Mouse (Mus musculus) neural tube, embryonic 13.5 days (tissue): ENCODE data around the gene Fxr2. TPM values are rescaled to one million over a fixed set of nuclear protein-coding genes. Genes with fewer than 3 reads are reported as not detected.
A peak's percentile ranks its signal among the peaks of the same experiment; 100 is the strongest.

Experiments used
- ATAC-seq: fragments of 200-750 bp; cut with Nextera tagmentation; 2 replicates; pipeline ENCODE4 v1.8.0; 2017; ENCODE audit warnings: low read depth, mild to moderate bottlenecking, moderate TSS enrichment, moderate library complexity
- H3K27ac ChIP-seq: fragments of 300-500 bp; sonication (generic); replicated peaks from 2 replicates; pipeline ENCODE4 v1.5.1; 2015; ENCODE audit warnings: moderate library complexity, mild to moderate bottlenecking, inconsistent platforms
- H3K27me3 ChIP-seq: fragments of 300-500 bp; sonication (generic); 2 replicates; pipeline ENCODE4 v1.6.1; 2015; ENCODE audit warnings: mild to moderate bottlenecking, inconsistent platforms
- H3K36me3 ChIP-seq: fragments of 300-500 bp; sonication (generic); 2 replicates; pipeline ENCODE4 v1.6.1; 2015; ENCODE audit warnings: mild to moderate bottlenecking, inconsistent platforms
- H3K4me1 ChIP-seq: fragments of 300-500 bp; sonication (generic); replicated peaks from 2 replicates; pipeline ENCODE4 v1.6.1; 2015; ENCODE audit warnings: inconsistent platforms
- H3K4me2 ChIP-seq: fragments of 300-500 bp; sonication (generic); 2 replicates; pipeline ENCODE4 v1.6.1; 2015; ENCODE audit warnings: inconsistent platforms, mild to moderate bottlenecking, moderate library complexity
- H3K4me3 ChIP-seq: fragments of 300-500 bp; sonication (generic); 2 replicates; pipeline ENCODE4 v1.5.1; 2015; ENCODE audit warnings: mild to moderate bottlenecking, inconsistent platforms
- H3K9ac ChIP-seq: fragments of 300-500 bp; sonication (generic); 2 replicates; pipeline ENCODE4 v1.6.1; 2015; ENCODE audit warnings: moderate library complexity, mild to moderate bottlenecking, inconsistent platforms
- H3K9me3 ChIP-seq: fragments of 300-500 bp; sonication (generic); 2 replicates; pipeline ENCODE4 v1.6.1; 2016; ENCODE audit warnings: inconsistent platforms
- WGBS: fragments of 180-500 bp; shearing (Covaris S2); methylation state at CpG from one replicate; pipeline ENCODE4 v1.1.7; 2015; 5-methylcytosine and 5-hydroxymethylcytosine counted together
- polyA plus RNA-seq: library from polyadenylated mRNA; unstranded; fragments of >200 nt; fragmentation: Nextera tagmentation; extraction: Ambion mirVana; gene quantifications from 2 replicates; pipeline ENCODE4 v1.2.1, GENCODE M21; 2015

Fxr2 gene
- polyA plus RNA-seq, 1 experiment from 2014 or later = 55.1 TPM

DNA sequence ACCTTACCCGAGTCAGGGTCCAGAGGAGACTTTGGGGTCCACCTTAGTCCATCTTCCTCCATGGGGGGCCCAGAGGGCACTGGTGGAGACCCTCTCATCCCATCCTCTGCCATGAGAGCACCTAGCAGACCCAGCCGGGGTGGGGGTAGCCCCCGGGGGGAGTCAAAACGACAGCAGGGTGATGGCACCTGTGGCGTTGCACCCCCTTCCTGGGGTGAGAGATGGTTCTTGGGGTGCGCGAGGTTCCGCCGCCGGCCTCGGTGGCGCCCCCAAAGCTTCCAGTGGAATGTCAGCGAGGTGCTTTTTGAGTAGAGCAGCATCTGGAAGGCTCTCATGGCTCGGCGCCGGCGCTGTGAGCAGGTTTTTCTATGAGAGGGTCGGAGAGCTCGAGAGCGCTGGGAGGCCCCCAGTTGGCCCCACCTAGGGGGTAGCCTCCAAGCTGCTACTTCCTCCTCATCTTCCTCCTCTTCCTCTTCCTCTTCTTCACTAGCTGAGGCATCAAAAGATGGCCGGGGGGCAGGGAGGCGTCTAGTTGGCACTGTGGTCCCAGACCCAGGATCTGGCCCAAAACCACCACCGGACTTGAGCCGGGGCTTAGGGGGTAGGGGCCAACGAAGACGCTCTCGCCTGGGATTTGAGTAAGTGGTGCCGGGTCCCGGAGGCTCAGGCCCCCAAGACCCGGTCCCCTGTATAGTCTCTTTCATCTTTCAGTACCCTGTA lies 47.5 kb downstream of the Fxr2 start:
- ATAC-seq = no peak
- H3K9me3 ChIP-seq = no peaks in the 10 kb centered on the region
- 92% methylated on average over 30 of the region's 30 CpGs for WGBS
- H3K36me3 ChIP-seq = peaks cover 47% of the 10 kb centered on the region
- no peak overlapping the region for H3K27ac ChIP-seq
- H3K27me3 ChIP-seq = no peaks in the 10 kb centered on the region
- H3K4me1 ChIP-seq = peaks cover 44% of the 10 kb centered on the region
- peak overlapping the region; percentile 84 for H3K9ac ChIP-seq
- H3K4me2 ChIP-seq = peak overlapping the region; percentile 99
- H3K4me3 ChIP-seq = peak overlapping the region; percentile 84

DNA sequence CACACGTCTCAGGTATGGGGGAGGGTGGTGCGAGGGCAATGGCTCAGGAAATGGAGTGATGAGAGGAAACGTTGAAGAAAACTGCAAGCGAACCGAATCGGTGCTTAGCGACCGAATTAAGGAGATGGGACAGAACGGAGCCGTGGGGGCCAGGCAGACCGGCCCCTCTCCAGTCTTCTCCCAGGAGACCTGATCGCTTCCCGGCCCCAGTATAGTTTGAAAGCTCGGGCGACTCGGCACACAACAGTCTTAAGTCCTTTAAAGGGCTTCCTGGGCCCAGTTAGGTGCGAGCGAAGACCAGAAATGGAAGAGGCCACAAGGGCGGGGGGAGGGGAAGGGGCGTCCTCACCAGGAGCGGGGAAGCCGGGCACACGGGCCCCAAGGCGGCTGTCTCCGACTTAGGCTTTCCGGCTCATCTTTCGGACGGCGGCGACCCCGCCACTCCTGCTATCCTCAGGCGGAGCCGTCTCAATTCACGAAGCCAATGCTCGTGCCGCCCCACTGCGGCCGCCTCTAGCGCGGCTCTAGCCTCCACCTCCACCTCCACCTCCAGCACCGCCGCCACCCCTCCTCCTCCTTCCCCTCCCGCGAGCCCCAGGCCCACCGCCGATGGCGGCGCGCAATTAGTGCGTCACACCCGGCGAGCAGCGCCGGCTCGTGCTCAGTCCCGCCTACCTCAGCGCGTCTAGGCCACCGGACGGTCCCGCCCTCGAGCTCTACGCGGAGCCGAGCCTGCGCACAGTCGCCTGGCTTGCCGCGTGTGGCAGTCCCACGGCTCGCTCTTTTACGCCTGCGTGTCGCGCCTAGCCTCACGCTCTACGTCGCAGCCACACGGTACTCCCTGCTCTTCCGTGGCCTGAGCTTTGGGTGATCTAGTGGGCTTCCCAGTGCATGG lies 48.8 kb downstream of the Fxr2 start, which contains the start of gene Senp3:
TSS of gene Senp3 (minus strand) at position 771 of the 895 bp plus-strand sequence.
- Histone ChIP-seq H3K36me3 (peaks cover 35% of the 10 kb centered on the region), H3K9me3 (no peaks in the 10 kb centered on the region), H3K9ac (peak within 1 kb of the TSS; percentile 84), H3K27ac (peak within 1 kb of the TSS; percentile 92), H3K4me2 (peak within 1 kb of the TSS; percentile 99), H3K27me3 (no peaks in the 10 kb centered on the region), H3K4me1 (peaks cover 55% of the 10 kb centered on the region), H3K4me3 (peak within 1 kb of the TSS; percentile 84)
- WGBS = under 1% methylated on average over 80 of the region's 80 CpGs
- peak; percentile 97 for ATAC-seq

GRCm38 (mm10) chr11:69682209-69682839 lies 49.5 kb downstream of the Fxr2 start:
- peaks cover 55% of the 10 kb centered on the region for H3K4me1 ChIP-seq

GRCm38 (mm10) chr11:69682840-69683533 lies 50.2 kb downstream of the Fxr2 start:
- no peak; the same call in 1 of the 2 replicates for ATAC-seq
- 25% methylated on average over 12 of the region's 12 CpGs for WGBS

More at GRCm38 (mm10) chr11:69682209-69682839, 49.5 kb downstream of the Fxr2 start:
- WGBS = 25% methylated on average over 24 of the region's 24 CpGs
- peak overlapping the region; percentile 84 for H3K9ac ChIP-seq
- H3K36me3 ChIP-seq = peaks cover 28% of the 10 kb centered on the region
- peak overlapping the region; percentile 84 for H3K4me3 ChIP-seq
- H3K4me2 ChIP-seq = peak overlapping the region; percentile 99
- peak; percentile 14; the same call in 1 of the 2 replicates for ATAC-seq
- H3K27ac ChIP-seq = peak overlapping the region; percentile 92
- H3K27me3 ChIP-seq = no peaks in the 10 kb centered on the region
- no peaks in the 10 kb centered on the region for H3K9me3 ChIP-seq

GRCm38 (mm10) chr11:69683576-69683975 lies 50.8 kb downstream of the Fxr2 start:
- H3K4me3 ChIP-seq = no peak overlapping the region
- no peaks in the 10 kb centered on the region for H3K27me3 ChIP-seq
- peaks cover 52% of the 10 kb centered on the region for H3K4me1 ChIP-seq
- H3K27ac ChIP-seq = peak overlapping the region; percentile 75; the same call in 1 of the 2 replicates
- H3K36me3 ChIP-seq = peaks cover 15% of the 10 kb centered on the region
- peak overlapping the region; percentile 84; the same call in 1 of the 2 replicates for H3K9ac ChIP-seq
- WGBS = 82% methylated on average over 7 of the region's 7 CpGs
- H3K4me2 ChIP-seq = no peak overlapping the region
- no peaks in the 10 kb centered on the region for H3K9me3 ChIP-seq
- no peak for ATAC-seq

More at GRCm38 (mm10) chr11:69682840-69683533, 50.2 kb downstream of the Fxr2 start:
- Histone ChIP-seq H3K36me3 (peaks cover 21% of the 10 kb centered on the region), H3K4me3 (peak overlapping the region; percentile 5; the same call in 1 of the 2 replicates), H3K9me3 (no peaks in the 10 kb centered on the region), H3K4me1 (peaks cover 55% of the 10 kb centered on the region), H3K9ac (peak overlapping the region; percentile 84), H3K27me3 (no peaks in the 10 kb centered on the region), H3K27ac (peak overlapping the region; percentile 92), H3K4me2 (peak overlapping the region; percentile 99)

DNA sequence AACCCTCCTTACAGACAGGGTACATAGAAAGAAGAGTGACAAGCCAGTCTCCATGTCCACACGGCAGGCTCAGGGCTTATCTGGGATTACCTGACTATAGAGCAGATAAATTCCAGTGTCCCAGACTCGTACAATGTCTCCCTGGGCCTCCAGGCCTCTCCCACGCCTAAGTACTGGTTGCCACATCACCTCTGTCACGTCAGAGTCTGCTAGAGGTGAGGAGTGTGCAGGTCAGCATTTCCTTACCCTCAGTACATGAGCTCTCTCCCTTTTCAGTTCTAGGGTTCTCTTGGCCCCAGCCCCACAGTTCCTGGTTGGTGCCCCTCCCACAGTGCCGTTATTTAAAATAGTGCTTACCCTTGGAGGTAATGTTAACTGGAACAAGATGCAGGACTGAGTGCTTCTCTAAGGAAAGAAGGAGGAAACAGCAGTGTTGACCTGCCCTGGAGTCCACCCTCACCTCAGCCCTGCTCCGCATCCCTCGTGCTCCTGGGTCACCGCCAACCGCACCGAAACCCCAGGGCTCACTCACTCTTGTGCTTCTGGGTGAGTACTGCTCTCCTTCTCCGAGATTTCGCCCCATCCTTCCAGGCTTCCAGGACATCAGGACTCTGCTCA lies 51.4 kb downstream of the Fxr2 start:
- no peak for ATAC-seq
- 83% methylated on average over 12 of the region's 12 CpGs for WGBS
- H3K4me1 ChIP-seq = peaks cover 46% of the 10 kb centered on the region
- H3K9me3 ChIP-seq = no peaks in the 10 kb centered on the region
- H3K27me3 ChIP-seq = no peaks in the 10 kb centered on the region
- no peak overlapping the region for H3K4me2 ChIP-seq
- no peak overlapping the region for H3K27ac ChIP-seq
- no peak overlapping the region for H3K4me3 ChIP-seq
- peaks cover 9% of the 10 kb centered on the region for H3K36me3 ChIP-seq
- no peak overlapping the region for H3K9ac ChIP-seq

DNA sequence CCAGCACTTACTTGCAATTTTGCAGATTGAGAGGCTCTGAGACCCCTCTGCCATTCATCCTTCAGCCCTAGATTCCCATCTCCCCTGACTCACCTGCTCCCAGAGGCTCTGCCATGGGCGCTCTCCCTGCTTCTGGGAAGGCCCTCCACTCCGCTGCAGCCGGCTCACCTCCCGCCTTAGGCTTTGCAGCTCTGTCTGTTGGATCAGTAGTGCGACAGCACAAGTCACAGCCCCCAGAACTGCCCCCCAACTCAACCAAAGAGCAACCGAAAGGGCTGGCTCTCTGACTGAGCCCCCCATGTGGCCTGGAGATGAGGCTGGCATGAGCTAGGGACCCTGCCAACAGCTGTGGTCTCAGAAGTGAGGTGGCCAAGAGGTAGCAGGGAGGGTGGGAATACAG lies 52.1 kb downstream of the Fxr2 start:
- ATAC-seq = no peak
- WGBS = 85% methylated on average over 6 of the region's 6 CpGs
- H3K27ac ChIP-seq = 0 out of 2 replicates have a peak overlapping the region, but pooled peaks have one; percentile 9
- H3K4me3 ChIP-seq = no peak overlapping the region
- peaks cover 40% of the 10 kb centered on the region for H3K4me1 ChIP-seq
- H3K4me2 ChIP-seq = no peak overlapping the region
- H3K36me3 ChIP-seq = peaks cover 4% of the 10 kb centered on the region
- peak overlapping the region; percentile 36 for H3K9ac ChIP-seq
- no peaks in the 10 kb centered on the region for H3K9me3 ChIP-seq
- H3K27me3 ChIP-seq = no peaks in the 10 kb centered on the region

DNA sequence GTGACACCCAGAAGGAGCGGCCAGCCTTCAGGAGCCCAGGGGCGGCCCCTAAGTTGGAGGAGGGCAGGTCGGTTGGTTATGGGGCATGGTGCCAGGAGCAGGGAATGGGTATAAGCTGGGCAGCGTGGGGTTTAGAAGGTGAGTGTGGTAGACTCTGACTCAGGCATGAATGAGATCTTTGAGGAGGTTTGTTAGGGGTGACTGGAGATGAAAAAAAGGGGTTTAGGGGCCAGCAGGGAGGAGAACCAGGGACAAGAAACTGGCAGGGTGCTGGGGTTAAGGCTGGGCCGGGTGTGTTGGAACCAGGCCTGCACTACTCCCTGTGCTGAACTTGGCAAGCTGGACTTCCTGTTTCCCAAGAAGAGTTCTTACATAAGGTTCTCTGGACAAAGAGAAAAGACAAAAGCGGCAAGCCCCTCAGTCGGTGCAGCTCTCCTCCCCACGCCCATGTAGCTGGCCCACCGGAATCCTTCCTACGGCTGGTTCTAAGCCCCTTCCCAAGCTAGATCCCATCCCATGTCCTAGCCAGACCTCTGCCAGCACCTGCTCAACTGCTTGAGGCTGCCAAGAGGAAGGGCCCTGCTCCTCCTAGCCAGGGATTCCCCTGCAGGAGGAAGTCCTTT lies 52.8 kb downstream of the Fxr2 start, which contains the start of gene Tnfsf13:
TSS of gene Tnfsf13 (minus strand) at position 259 of the 623 bp plus-strand sequence.
- H3K27ac ChIP-seq = peak within 1 kb of the TSS; percentile 74
- H3K4me2 ChIP-seq = no peak within 1 kb of the TSS
- H3K9me3 ChIP-seq = no peaks in the 10 kb centered on the region
- H3K4me1 ChIP-seq = peaks cover 33% of the 10 kb centered on the region
- 63% methylated on average over 10 of the region's 10 CpGs for WGBS
- H3K9ac ChIP-seq = peak within 1 kb of the TSS; percentile 36
- no peaks in the 10 kb centered on the region for H3K36me3 ChIP-seq
- no peak for ATAC-seq
- H3K4me3 ChIP-seq = no peak within 1 kb of the TSS
- H3K27me3 ChIP-seq = no peaks in the 10 kb centered on the region

GRCm38 (mm10) chr11:69686377-69686776 lies 53.6 kb downstream of the Fxr2 start:
- Histone ChIP-seq H3K4me1 (peaks cover 26% of the 10 kb centered on the region), H3K9ac (0 out of 2 replicates have a peak overlapping the region, but pooled peaks have one; percentile 34), H3K36me3 (no peaks in the 10 kb centered on the region), H3K4me3 (no peak overlapping the region), H3K9me3 (no peaks in the 10 kb centered on the region), H3K27me3 (no peaks in the 10 kb centered on the region), H3K27ac (no peak overlapping the region), H3K4me2 (no peak overlapping the region)
- WGBS = 19% methylated on average over 4 of the region's 4 CpGs
- no peak for ATAC-seq

- H3K4me2 ChIP-seq = no peak overlapping the region
- 0 out of 2 replicates have a peak overlapping the region, but pooled peaks have one; percentile 34 for H3K9ac ChIP-seq
- H3K36me3 ChIP-seq = no peaks in the 10 kb centered on the region
- no peak for ATAC-seq
- no peak overlapping the region for H3K27ac ChIP-seq
- H3K27me3 ChIP-seq = no peaks in the 10 kb centered on the region
- no peak overlapping the region for H3K4me3 ChIP-seq
- no peaks in the 10 kb centered on the region for H3K9me3 ChIP-seq
- 65% methylated on average over 5 of the region's 5 CpGs for WGBS
- peaks cover 26% of the 10 kb centered on the region for H3K4me1 ChIP-seq
Measured at GRCm38 (mm10) chr11:69687061-69687460, 54.3 kb downstream of the Fxr2 start.
